Mouse (Mus musculus): ENCODE measurements around the gene Ano2. TPM values are rescaled to one million over a fixed set of nuclear protein-coding genes. Genes with fewer than 3 reads are reported as not detected.
A peak's percentile ranks its signal among the peaks of the same experiment; 100 is the strongest.

The Ano2 gene
- polyA plus RNA-seq, 1 experiment from 2014 or later, result 1.5 TPM

GRCm38 (mm10) chr6:125729471-125729870 lies 39.3 kb downstream of the Ano2 start:
- Histone ChIP-seq H3K4me3 (ENCODE audit: low read depth, low read length) (no peak overlapping the region), H3K27ac (ENCODE audit: low read depth, low read length) (no peak overlapping the region), H3K36me3 (ENCODE audit: control insufficient read depth, insufficient read depth) (no peaks in the 10 kb centered on the region), H3K4me2 (replicated peaks; ENCODE audit: low read depth) (no peak overlapping the region), H3K27me3 (replicated peaks; ENCODE audit: control insufficient read depth, insufficient read depth, low read length) (no peaks in the 10 kb centered on the region), H3K9me3 (ENCODE audit: control insufficient read depth) (no peaks in the 10 kb centered on the region), H3K4me1 (replicated peaks; ENCODE audit: control insufficient read depth, insufficient read depth, low read length) (no peaks in the 10 kb centered on the region), H3K9ac (ENCODE audit: low read depth, low read length) (no peak overlapping the region)
- 78% methylated on average over 6 of the region's 6 CpGs for WGBS
- ATAC-seq, result no peak
- no peak for TF ChIP-seq CTCF (IDR thresholded peaks at IDR 0.05; ENCODE audit: low read depth)

- no peak overlapping the region for H3K4me3 ChIP-seq (ENCODE audit: low read depth, low read length)
- H3K4me1 ChIP-seq (replicated peaks; ENCODE audit: control insufficient read depth, insufficient read depth, low read length), result no peaks in the 10 kb centered on the region
- no peak overlapping the region for H3K4me2 ChIP-seq (replicated peaks; ENCODE audit: low read depth)
- ATAC-seq, result no peak
- no peak overlapping the region for H3K27ac ChIP-seq (ENCODE audit: low read depth, low read length)
- WGBS, result 66% methylated on average over 11 of the region's 11 CpGs
- H3K27me3 ChIP-seq (replicated peaks; ENCODE audit: control insufficient read depth, insufficient read depth, low read length), result no peaks in the 10 kb centered on the region
- no peak for TF ChIP-seq CTCF (IDR thresholded peaks at IDR 0.05; ENCODE audit: low read depth)
- no peak overlapping the region for H3K9ac ChIP-seq (ENCODE audit: low read depth, low read length)
- H3K9me3 ChIP-seq (ENCODE audit: control insufficient read depth), result no peaks in the 10 kb centered on the region
- H3K36me3 ChIP-seq (ENCODE audit: control insufficient read depth, insufficient read depth), result no peaks in the 10 kb centered on the region
Measured at GRCm38 (mm10) chr6:125729986-125730535, 39.8 kb downstream of the Ano2 start.

GRCm38 (mm10) chr6:125737511-125738285 lies 47.5 kb downstream of the Ano2 start:
- 53% methylated on average over 11 of the region's 11 CpGs for WGBS

GRCm38 (mm10) chr6:125743203-125744100 lies 53.2 kb downstream of the Ano2 start:
- 88% methylated on average over 10 of the region's 10 CpGs for WGBS
- TF ChIP-seq CTCF (IDR thresholded peaks at IDR 0.05; ENCODE audit: low read depth), result peak; percentile 55
- no peak for ATAC-seq
- no peaks in the 10 kb centered on the region for H3K9me3 ChIP-seq (ENCODE audit: control insufficient read depth)
- H3K9ac ChIP-seq (ENCODE audit: low read depth, low read length), result no peak overlapping the region
- H3K4me2 ChIP-seq (replicated peaks; ENCODE audit: low read depth), result no peak overlapping the region
- no peak overlapping the region for H3K4me3 ChIP-seq (ENCODE audit: low read depth, low read length)
- no peaks in the 10 kb centered on the region for H3K4me1 ChIP-seq (replicated peaks; ENCODE audit: control insufficient read depth, insufficient read depth, low read length)
- H3K27me3 ChIP-seq (replicated peaks; ENCODE audit: control insufficient read depth, insufficient read depth, low read length), result no peaks in the 10 kb centered on the region
- H3K27ac ChIP-seq (ENCODE audit: low read depth, low read length), result no peak overlapping the region
- H3K36me3 ChIP-seq (ENCODE audit: control insufficient read depth, insufficient read depth), result no peaks in the 10 kb centered on the region

More at GRCm38 (mm10) chr6:125737511-125738285, 47.5 kb downstream of the Ano2 start:
- Histone ChIP-seq H3K27ac (ENCODE audit: low read depth, low read length) (no peak overlapping the region), H3K9me3 (ENCODE audit: control insufficient read depth) (no peaks in the 10 kb centered on the region), H3K36me3 (ENCODE audit: control insufficient read depth, insufficient read depth) (no peaks in the 10 kb centered on the region), H3K4me2 (replicated peaks; ENCODE audit: low read depth) (no peak overlapping the region), H3K9ac (ENCODE audit: low read depth, low read length) (no peak overlapping the region), H3K4me1 (replicated peaks; ENCODE audit: control insufficient read depth, insufficient read depth, low read length) (no peaks in the 10 kb centered on the region), H3K27me3 (replicated peaks; ENCODE audit: control insufficient read depth, insufficient read depth, low read length) (no peaks in the 10 kb centered on the region), H3K4me3 (ENCODE audit: low read depth, low read length) (no peak overlapping the region)
- no peak for ATAC-seq
- TF ChIP-seq CTCF (IDR thresholded peaks at IDR 0.05; ENCODE audit: low read depth), result no peak

GRCm38 (mm10) chr6:125747322-125747930 lies 57.2 kb downstream of the Ano2 start:
- H3K27me3 ChIP-seq (replicated peaks; ENCODE audit: control insufficient read depth, insufficient read depth, low read length), result no peaks in the 10 kb centered on the region
- H3K4me3 ChIP-seq (ENCODE audit: low read depth, low read length), result no peak overlapping the region
- no peaks in the 10 kb centered on the region for H3K4me1 ChIP-seq (replicated peaks; ENCODE audit: control insufficient read depth, insufficient read depth, low read length)
- no peaks in the 10 kb centered on the region for H3K9me3 ChIP-seq (ENCODE audit: control insufficient read depth)
- WGBS, result 49% methylated on average over 10 of the region's 10 CpGs
- no peak overlapping the region for H3K9ac ChIP-seq (ENCODE audit: low read depth, low read length)
- no peak overlapping the region for H3K27ac ChIP-seq (ENCODE audit: low read depth, low read length)
- ATAC-seq, result no peak
- H3K4me2 ChIP-seq (replicated peaks; ENCODE audit: low read depth), result no peak overlapping the region
- H3K36me3 ChIP-seq (ENCODE audit: control insufficient read depth, insufficient read depth), result no peaks in the 10 kb centered on the region
- TF ChIP-seq CTCF (IDR thresholded peaks at IDR 0.05; ENCODE audit: low read depth), result no peak

GRCm38 (mm10) chr6:125748646-125749045 lies 58.4 kb downstream of the Ano2 start:
- no peaks in the 10 kb centered on the region for H3K36me3 ChIP-seq (ENCODE audit: control insufficient read depth, insufficient read depth)
- TF ChIP-seq CTCF (IDR thresholded peaks at IDR 0.05; ENCODE audit: low read depth), result no peak
- WGBS, result 50% methylated on average over 3 of the region's 3 CpGs

More at GRCm38 (mm10) chr6:125748646-125749045, 58.4 kb downstream of the Ano2 start:
- H3K4me3 ChIP-seq (ENCODE audit: low read depth, low read length), result no peak overlapping the region
- no peak overlapping the region for H3K27ac ChIP-seq (ENCODE audit: low read depth, low read length)
- H3K9me3 ChIP-seq (ENCODE audit: control insufficient read depth), result no peaks in the 10 kb centered on the region
- H3K4me2 ChIP-seq (replicated peaks; ENCODE audit: low read depth), result no peak overlapping the region
- H3K9ac ChIP-seq (ENCODE audit: low read depth, low read length), result no peak overlapping the region
- no peaks in the 10 kb centered on the region for H3K27me3 ChIP-seq (replicated peaks; ENCODE audit: control insufficient read depth, insufficient read depth, low read length)
- no peak for ATAC-seq
- no peaks in the 10 kb centered on the region for H3K4me1 ChIP-seq (replicated peaks; ENCODE audit: control insufficient read depth, insufficient read depth, low read length)

All from intestine, postnatal 0 days (tissue).